Mouse (Mus musculus) hindbrain, embryonic 14.5 days (tissue): ENCODE results near the gene Fndc8. TPM values are rescaled to one million over a fixed set of nuclear protein-coding genes. Genes with fewer than 3 reads are reported as not detected.

Source experiments
- ATAC-seq: fragments of 200-750 bp; cut with Nextera tagmentation; 2 replicates; pipeline ENCODE4 v1.8.0; 2017; ENCODE audit warnings: moderate number of reproducible peaks, mild to moderate bottlenecking, moderate TSS enrichment, moderate library complexity; ENCODE audit not compliant: low FRiP score
- DNase-seq: peaks from one replicate; pipeline ENCODE4 v3.0.0-alpha.2; 2015; ENCODE audit warnings: low spot score
- H3K27ac ChIP-seq: fragments of 300-500 bp; sonication (generic); 2 replicates; pipeline ENCODE4 v1.5.1; 2014; ENCODE audit warnings: mild to moderate bottlenecking, moderate library complexity
- H3K27me3 ChIP-seq: fragments of 300-500 bp; sonication (generic); 2 replicates; pipeline ENCODE4 v1.6.1; 2014; ENCODE audit warnings: mild to moderate bottlenecking, low read length, mixed read lengths; ENCODE audit not compliant: control insufficient read depth, insufficient read depth
- H3K36me3 ChIP-seq: fragments of 300-500 bp; sonication (generic); replicated peaks from 2 replicates; pipeline ENCODE4 v1.6.1; 2014; ENCODE audit not compliant: control insufficient read depth, insufficient read depth
- H3K4me1 ChIP-seq: fragments of 300-500 bp; sonication (generic); replicated peaks from 2 replicates; pipeline ENCODE4 v1.6.1; 2014; ENCODE audit warnings: antibody characterized with exemption, low read length, mixed read lengths; ENCODE audit not compliant: control insufficient read depth, insufficient read depth
- H3K4me2 ChIP-seq: fragments of 300-500 bp; sonication (generic); replicated peaks from 2 replicates; pipeline ENCODE4 v1.6.1; 2014; ENCODE audit warnings: mild to moderate bottlenecking, moderate library complexity
- H3K4me3 ChIP-seq: fragments of 300-500 bp; sonication (generic); replicated peaks from 2 replicates; pipeline ENCODE4 v1.5.1; 2014; ENCODE audit warnings: mild to moderate bottlenecking, low read length
- H3K9ac ChIP-seq: fragments of 300-500 bp; sonication (generic); 2 replicates; pipeline ENCODE4 v1.6.1; 2014
- H3K9me3 ChIP-seq: fragments of 300-500 bp; sonication (generic); 2 replicates; pipeline ENCODE4 v1.6.1; 2016; ENCODE audit warnings: low read length; ENCODE audit not compliant: control insufficient read depth
- WGBS: fragments of 180-500 bp; shearing (Covaris S2); extraction: QIAGEN DNeasy Blood & Tissue Kit; methylation state at CpG from one replicate; pipeline ENCODE4 v1.1.7; 2014; 5-methylcytosine and 5-hydroxymethylcytosine counted together
- polyA plus RNA-seq: library from polyadenylated mRNA; unstranded; fragments of >200 nt; fragmentation: Nextera tagmentation; extraction: Ambion mirVana; gene quantifications from 2 replicates; pipeline ENCODE4 v1.2.1, GENCODE M21; 2014

The Fndc8 gene
- polyA plus RNA-seq, 1 experiment from 2014 or later = 0.37 TPM

GRCm38 (mm10) chr11:82901606-82902310 is 9.8 kb downstream of the Fndc8 start:
- DNase-seq (no peak), ATAC-seq (no peak)
- Histone ChIP-seq H3K4me1 (no peaks in the 10 kb centered on the region), H3K4me2 (no peak overlapping the region), H3K9me3 (no peaks in the 10 kb centered on the region), H3K36me3 (peaks cover 89% of the 10 kb centered on the region), H3K9ac (no peak overlapping the region), H3K27ac (no peak overlapping the region), H3K27me3 (no peaks in the 10 kb centered on the region), H3K4me3 (no peak overlapping the region)
- 91% methylated on average over 20 of the region's 20 CpGs for WGBS

- ATAC-seq (no peak), DNase-seq (no peak)
- Histone ChIP-seq H3K36me3 (peaks cover 62% of the 10 kb centered on the region), H3K9me3 (no peaks in the 10 kb centered on the region), H3K4me1 (peaks cover 7% of the 10 kb centered on the region), H3K4me2 (no peak overlapping the region), H3K27ac (no peak overlapping the region), H3K4me3 (no peak overlapping the region), H3K27me3 (no peaks in the 10 kb centered on the region), H3K9ac (no peak overlapping the region)
- WGBS = 79% methylated on average over 7 of the region's 8 CpGs
These were observed 13.0 kb downstream of the Fndc8 start for GRCm38 (mm10) chr11:82904952-82905351.

- Histone ChIP-seq H3K4me2 (no peak overlapping the region), H3K27me3 (no peaks in the 10 kb centered on the region), H3K9ac (no peak overlapping the region), H3K4me1 (peaks cover 7% of the 10 kb centered on the region), H3K4me3 (no peak overlapping the region), H3K36me3 (peaks cover 54% of the 10 kb centered on the region), H3K27ac (no peak overlapping the region), H3K9me3 (no peaks in the 10 kb centered on the region)
- no peak for DNase-seq
- no peak for ATAC-seq
- WGBS = 97% methylated on average over 5 of the region's 5 CpGs
These were observed 13.9 kb downstream of the Fndc8 start for GRCm38 (mm10) chr11:82905816-82906215.

GRCm38 (mm10) chr11:82907651-82908607 is 16.0 kb downstream of the Fndc8 start, which contains the start of gene Nle1:
Gene Nle1 (minus strand): TSS chr11:82908411.
- ATAC-seq (peak; percentile 91), DNase-seq (peak; percentile 96)
- Histone ChIP-seq H3K27ac (no peak within 1 kb of the TSS), H3K4me1 (peaks cover 7% of the 10 kb centered on the region), H3K36me3 (peaks cover 33% of the 10 kb centered on the region), H3K4me2 (peak within 1 kb of the TSS; percentile 85), H3K9me3 (no peaks in the 10 kb centered on the region), H3K27me3 (no peaks in the 10 kb centered on the region), H3K9ac (peak within 1 kb of the TSS; percentile 70), H3K4me3 (peak within 1 kb of the TSS; percentile 62)
- 1% methylated on average over 71 of the region's 73 CpGs for WGBS

GRCm38 (mm10) chr11:82908608-82908989 is 16.7 kb downstream of the Fndc8 start:
- ATAC-seq (no peak), DNase-seq (no peak)
- Histone ChIP-seq H3K36me3 (peaks cover 26% of the 10 kb centered on the region), H3K4me1 (peaks cover 7% of the 10 kb centered on the region), H3K4me2 (peak overlapping the region; percentile 85), H3K4me3 (no peak overlapping the region; the same call in 1 of the 2 replicates), H3K27ac (no peak overlapping the region), H3K27me3 (no peaks in the 10 kb centered on the region), H3K9me3 (no peaks in the 10 kb centered on the region), H3K9ac (peak overlapping the region; percentile 70)
- WGBS = 58% methylated on average over 10 of the region's 10 CpGs

- no peak for ATAC-seq
- peaks cover 7% of the 10 kb centered on the region for H3K4me1 ChIP-seq
- H3K27me3 ChIP-seq = no peaks in the 10 kb centered on the region
- H3K36me3 ChIP-seq = peaks cover 9% of the 10 kb centered on the region
- H3K9me3 ChIP-seq = no peaks in the 10 kb centered on the region
- H3K4me2 ChIP-seq = no peak within 1 kb of the TSS
- no peak for DNase-seq
- no peak within 1 kb of the TSS for H3K27ac ChIP-seq
- H3K9ac ChIP-seq = no peak within 1 kb of the TSS
- 87% methylated on average over 4 of the region's 4 CpGs for WGBS
- H3K4me3 ChIP-seq = no peak within 1 kb of the TSS
These were observed 18.3 kb downstream of the Fndc8 start, which contains the start of gene Unc45b for GRCm38 (mm10) chr11:82910250-82910649. Gene Unc45b (plus strand): TSS chr11:82910550.

GRCm38 (mm10) chr11:82910679-82911389 is 18.9 kb downstream of the Fndc8 start:
- no peak overlapping the region for H3K4me2 ChIP-seq
- H3K9me3 ChIP-seq = no peaks in the 10 kb centered on the region
- ATAC-seq = no peak
- H3K4me1 ChIP-seq = peaks cover 7% of the 10 kb centered on the region
- H3K36me3 ChIP-seq = peaks cover 4% of the 10 kb centered on the region; the same call in 1 of the 2 replicates
- H3K27ac ChIP-seq = no peak overlapping the region
- no peak overlapping the region for H3K4me3 ChIP-seq
- no peak for DNase-seq
- H3K27me3 ChIP-seq = no peaks in the 10 kb centered on the region
- H3K9ac ChIP-seq = no peak overlapping the region
- 82% methylated on average over 11 of the region's 11 CpGs for WGBS

GRCm38 (mm10) chr11:82914711-82915352 is 22.9 kb downstream of the Fndc8 start:
- DNase-seq (peak; percentile 93), ATAC-seq (peak; percentile 68; the same call in 1 of the 2 replicates)
- Histone ChIP-seq H3K4me1 (no peaks in the 10 kb centered on the region), H3K27me3 (peaks cover 6% of the 10 kb centered on the region; the same call in 1 of the 2 replicates), H3K36me3 (no peaks in the 10 kb centered on the region), H3K27ac (no peak overlapping the region), H3K4me3 (no peak overlapping the region), H3K9me3 (no peaks in the 10 kb centered on the region), H3K9ac (peak overlapping the region; percentile 16; the same call in 1 of the 2 replicates), H3K4me2 (peak overlapping the region; percentile 38)
- 11% methylated on average over 16 of the region's 16 CpGs for WGBS
